Mouse (Mus musculus): ENCODE results near the gene Ino80b.

The Ino80b gene

GRCm38 (mm10) chr6:83084477-83084876 lies 40.8 kb downstream of the Ino80b start:
- DNase-seq (ENCODE audit: low spot score), result no peak

- DNase-seq (ENCODE audit: low spot score), result no peak
Observed at GRCm38 (mm10) chr6:83083497-83083896, 41.7 kb downstream of the Ino80b start.

GRCm38 (mm10) chr6:83080210-83080609 lies 45.0 kb downstream of the Ino80b start:
- no peak for DNase-seq (ENCODE audit: low spot score)

DNA sequence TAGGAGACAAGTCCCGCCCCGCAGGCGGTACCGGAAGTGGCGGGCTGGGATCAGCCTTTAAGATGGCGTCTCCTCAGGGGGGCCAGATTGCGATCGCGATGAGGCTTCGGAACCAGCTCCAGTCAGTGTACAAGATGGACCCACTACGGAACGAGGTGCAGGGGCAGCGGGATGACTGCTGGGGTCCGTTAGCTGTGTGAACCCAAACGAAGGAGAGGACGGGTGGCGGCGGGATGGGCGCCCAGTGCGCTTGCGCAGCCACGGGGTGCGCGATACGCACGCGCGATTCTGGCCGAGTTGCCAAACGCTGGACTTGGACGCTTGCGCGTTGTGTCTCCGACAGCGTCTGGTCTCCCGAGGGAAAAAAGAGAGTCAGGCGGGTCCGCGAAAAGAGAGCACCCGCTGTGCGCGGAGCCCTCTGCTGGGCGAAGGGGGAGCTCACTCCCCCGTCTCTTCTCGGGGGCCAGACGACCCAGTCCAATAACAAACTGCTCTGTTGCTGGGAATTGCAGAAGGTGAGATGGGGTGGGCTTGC lies 46.8 kb downstream of the Ino80b start:
- peak; percentile 100 for DNase-seq (ENCODE audit: low spot score)

- DNase-seq (ENCODE audit: low spot score), result peak; percentile 20
Observed at GRCm38 (mm10) chr6:83077630-83078323, 47.5 kb downstream of the Ino80b start, which contains the start of gene Pcgf1. Gene Pcgf1 (plus strand): TSS chr6:83077869.

- DNase-seq (ENCODE audit: low spot score), result no peak
Observed at GRCm38 (mm10) chr6:83074979-83075378, 50.3 kb downstream of the Ino80b start.
